Mouse (Mus musculus) spleen, adult 2 months (tissue): ENCODE data around the gene Ccdc30. TPM values are rescaled to one million over a fixed set of nuclear protein-coding genes. Genes with fewer than 3 reads are reported as not detected.

Experiments
- DNase-seq, 2 experiments: peaks; one replicate each; pipeline versions ENCODE4 v3.0.0 to v3.0.0-alpha.2; 2012 to 2021; ENCODE audit warnings: low spot score in 2 of 2, low read depth in 1 of 2
- H3K27ac ChIP-seq: fragments of 200-500 bp; 2 replicates; pipeline ENCODE4 v1.5.1; 2012; ENCODE audit warnings: low read length, inconsistent platforms; ENCODE audit not compliant: insufficient read depth
- H3K27me3 ChIP-seq: fragments of 200-500 bp; 2 replicates; pipeline ENCODE4 v1.6.1; 2012; ENCODE audit warnings: mild to moderate bottlenecking, moderate library complexity, low read length, inconsistent platforms; ENCODE audit not compliant: control insufficient read depth, insufficient read depth
- H3K36me3 ChIP-seq: fragments of 200-500 bp; 2 replicates; pipeline ENCODE4 v1.6.1; 2012; ENCODE audit warnings: mild to moderate bottlenecking, low read length, inconsistent platforms; ENCODE audit not compliant: control insufficient read depth, insufficient read depth
- H3K4me1 ChIP-seq: fragments of 200-500 bp; 2 replicates; pipeline ENCODE4 v1.6.1; 2011; ENCODE audit warnings: inconsistent platforms; ENCODE audit not compliant: control insufficient read depth, insufficient read depth, insufficient read length
- H3K4me3 ChIP-seq: fragments of 200-500 bp; 2 replicates; pipeline ENCODE4 v1.5.1; 2011; ENCODE audit warnings: mild to moderate bottlenecking, inconsistent platforms; ENCODE audit not compliant: insufficient read depth, insufficient read length; ENCODE audit errors: extremely low read depth
- CTCF ChIP-seq: fragments of 200-500 bp; IDR thresholded peaks from 2 replicates; pipeline ENCODE4 v1.5.1; 2011; ENCODE audit warnings: mild to moderate bottlenecking, inconsistent platforms; ENCODE audit not compliant: insufficient read depth, insufficient read length, insufficient replicate concordance; ENCODE audit errors: extremely low read depth
- POLR2A ChIP-seq: fragments of 200-500 bp; IDR thresholded peaks from 2 replicates; pipeline ENCODE4 v1.6.1; 2011; ENCODE audit warnings: low read depth, low read length, inconsistent platforms
- WGBS: fragments of 180-500 bp; shearing (Covaris S2); methylation state at CpG from one replicate; pipeline ENCODE4 v1.1.7; 2018; 5-methylcytosine and 5-hydroxymethylcytosine counted together
- polyA plus RNA-seq: library from polyadenylated mRNA; depleted of rRNA; stranded (reverse); fragments of >200 nt; gene quantifications from 2 replicates; pipeline ENCODE4 v1.2.3, GENCODE M21; 2012

The Ccdc30 gene
- polyA plus RNA-seq, 1 experiment: 0.20 TPM

GRCm38 (mm10) chr4:119313756-119314155, 101.6 kb downstream of the Ccdc30 start:
- H3K27ac ChIP-seq: no peak overlapping the region
- 59% methylated on average over 1 of the region's 1 CpGs for WGBS
- peak in 1 of 2 experiments; percentile 26 for DNase-seq
- no peaks in the 10 kb centered on the region for H3K27me3 ChIP-seq
- no peaks in the 10 kb centered on the region for H3K4me1 ChIP-seq
- H3K4me3 ChIP-seq: no peak overlapping the region
- H3K36me3 ChIP-seq: peaks cover 23% of the 10 kb centered on the region
- TF ChIP-seq CTCF (no peak), POLR2A (no peak)

DNA sequence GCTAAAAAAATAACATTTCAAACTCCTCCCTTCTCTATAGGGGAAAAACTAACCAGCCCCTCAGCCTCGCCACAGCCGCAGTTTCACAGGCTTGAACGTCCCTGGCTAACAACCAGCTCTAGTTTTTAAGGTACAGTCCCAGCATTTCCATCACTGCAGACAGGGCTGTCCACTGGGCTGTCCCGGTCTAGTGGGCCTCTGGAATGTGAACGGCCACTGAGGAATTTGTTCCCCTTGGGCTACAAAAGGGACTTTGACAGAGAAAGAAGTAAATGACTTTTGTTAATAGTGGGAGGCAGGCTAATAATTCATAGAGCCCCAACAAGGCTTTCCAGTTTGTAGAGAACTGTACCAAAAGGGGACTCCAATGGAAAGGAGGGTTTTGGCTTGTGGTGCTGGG, 109.9 kb downstream of the Ccdc30 start:
- DNase-seq: no peak
- H3K4me1 ChIP-seq: no peaks in the 10 kb centered on the region
- peaks cover 3% of the 10 kb centered on the region for H3K36me3 ChIP-seq
- H3K4me3 ChIP-seq: no peak overlapping the region
- no peaks in the 10 kb centered on the region for H3K27me3 ChIP-seq
- WGBS: 97% methylated on average over 5 of the region's 5 CpGs
- no peak overlapping the region for H3K27ac ChIP-seq
- TF ChIP-seq POLR2A: no peak
- TF ChIP-seq CTCF: no peak

- no peak overlapping the region for H3K27ac ChIP-seq
- no peaks in the 10 kb centered on the region for H3K27me3 ChIP-seq
- no peaks in the 10 kb centered on the region; the same call in 1 of the 2 replicates for H3K36me3 ChIP-seq
- H3K4me3 ChIP-seq: no peak overlapping the region
- 90% methylated on average over 8 of the region's 8 CpGs for WGBS
- TF ChIP-seq POLR2A (no peak), CTCF (no peak)
- no peak for DNase-seq
- no peaks in the 10 kb centered on the region for H3K4me1 ChIP-seq
Measured at GRCm38 (mm10) chr4:119303291-119303690, 112.0 kb downstream of the Ccdc30 start.

GRCm38 (mm10) chr4:119301777-119302176, 113.5 kb downstream of the Ccdc30 start:
- TF ChIP-seq POLR2A (no peak), CTCF (no peak)
- 89% methylated on average over 3 of the region's 3 CpGs for WGBS
- H3K4me1 ChIP-seq: no peaks in the 10 kb centered on the region
- H3K4me3 ChIP-seq: no peak overlapping the region
- no peaks in the 10 kb centered on the region for H3K36me3 ChIP-seq
- H3K27ac ChIP-seq: no peak overlapping the region
- DNase-seq: no peak
- H3K27me3 ChIP-seq: no peaks in the 10 kb centered on the region

DNA sequence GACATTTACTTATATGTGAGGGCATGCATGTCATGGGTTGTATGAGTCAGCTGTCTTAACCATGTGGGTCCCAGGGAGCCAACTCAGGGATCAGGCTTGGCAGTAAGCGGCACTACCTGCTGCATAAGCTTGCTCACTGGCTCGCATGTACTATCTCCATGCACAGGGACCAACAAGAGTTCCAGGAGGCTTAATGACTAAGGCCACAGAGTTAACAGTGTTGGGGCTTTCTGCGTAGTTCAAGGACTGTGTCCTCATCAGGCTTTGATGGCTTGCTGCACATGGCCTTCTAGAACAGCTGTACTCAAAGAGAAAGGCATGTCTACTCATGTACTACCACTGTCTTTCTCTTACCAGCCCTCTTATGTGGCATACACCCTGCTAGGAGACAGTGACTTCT, 114.6 kb downstream of the Ccdc30 start:
- Histone ChIP-seq H3K27ac (no peak overlapping the region), H3K36me3 (no peaks in the 10 kb centered on the region), H3K27me3 (no peaks in the 10 kb centered on the region), H3K4me1 (no peaks in the 10 kb centered on the region), H3K4me3 (no peak overlapping the region)
- WGBS: 99% methylated on average over 3 of the region's 3 CpGs
- no peak for TF ChIP-seq CTCF
- TF ChIP-seq POLR2A: no peak
- DNase-seq: no peak

DNA sequence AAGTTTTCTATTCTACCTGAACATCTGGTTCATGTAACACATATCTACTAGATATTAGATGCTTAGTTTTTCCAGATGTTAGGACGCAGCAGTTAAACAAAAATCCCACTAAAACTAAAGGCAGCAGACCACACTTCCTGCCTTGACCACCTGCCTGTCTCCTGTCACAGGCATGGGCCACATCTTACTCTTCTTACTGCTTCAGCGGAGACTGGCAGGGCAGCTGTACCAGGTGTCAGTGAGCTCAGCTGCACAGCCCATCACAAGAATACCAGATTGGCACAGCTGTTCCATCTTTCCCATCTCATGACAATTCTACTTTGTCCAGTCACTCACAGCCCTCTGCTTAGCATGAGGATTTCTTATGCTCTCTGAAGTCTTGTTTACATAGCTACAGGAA, 118.0 kb downstream of the Ccdc30 start:
- no peak for TF ChIP-seq POLR2A
- TF ChIP-seq CTCF: no peak
- peaks cover 6% of the 10 kb centered on the region; the same call in 1 of the 2 replicates for H3K4me1 ChIP-seq
- H3K4me3 ChIP-seq: no peak overlapping the region
- H3K27me3 ChIP-seq: no peaks in the 10 kb centered on the region
- no peak overlapping the region for H3K27ac ChIP-seq
- DNase-seq: no peak
- no peaks in the 10 kb centered on the region for H3K36me3 ChIP-seq
- WGBS: 32% methylated on average over 2 of the region's 2 CpGs

DNA sequence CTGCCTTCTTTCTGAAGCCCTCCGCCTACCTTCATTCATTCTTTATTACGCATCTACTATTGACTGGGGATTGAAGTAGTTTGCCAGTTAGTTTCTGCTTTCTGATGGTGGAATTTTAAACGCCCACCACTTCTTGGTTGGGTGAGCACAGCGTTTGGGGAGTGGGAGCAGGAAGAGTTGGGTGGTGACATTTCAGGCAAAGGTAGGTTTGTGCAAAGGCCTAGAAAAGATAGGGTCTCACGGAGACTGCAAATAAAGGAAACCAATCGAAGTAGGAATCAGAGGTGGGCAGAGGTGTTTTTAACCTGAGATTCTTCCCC, 120.2 kb downstream of the Ccdc30 start:
- Histone ChIP-seq H3K36me3 (no peaks in the 10 kb centered on the region), H3K4me1 (peaks cover 6% of the 10 kb centered on the region; the same call in 1 of the 2 replicates), H3K27ac (no peak overlapping the region), H3K4me3 (peak overlapping the region; percentile 13; the same call in 1 of the 2 replicates), H3K27me3 (no peaks in the 10 kb centered on the region)
- 15% methylated on average over 6 of the region's 6 CpGs for WGBS
- DNase-seq: no peak
- TF ChIP-seq CTCF: no peak
- TF ChIP-seq POLR2A: no peak
